Mouse (Mus musculus): ENCODE results near the gene Gm32742. TPM values are rescaled to one million over a fixed set of nuclear protein-coding genes. Genes with fewer than 3 reads are reported as not detected.

The Gm32742 gene
- total RNA-seq (2018; cell fraction: chromatin; rRNA removed), result not detected
- total RNA-seq (2018; cell fraction: cytosol; rRNA removed), result not detected
- not detected for total RNA-seq (2018; cell fraction: nucleus; rRNA removed)
- not detected in 3 replicates for polyA plus RNA-seq (2018)

GRCm38 (mm10) chr9:51165312-51166180 is at the start of gene Gm32742:
Gm32742 (minus strand) TSS chr9:51165517.
- Histone ChIP-seq H3K4me3 (ENCODE audit: inconsistent target) (no peak within 1 kb of the TSS), H3K36me3 (ENCODE audit: inconsistent target) (no peaks in the 10 kb centered on the region), H3K79me2 (ENCODE audit: inconsistent target) (no peaks in the 10 kb centered on the region), H3K27ac (no peak within 1 kb of the TSS)
- 6% methylated on average over 6 of the region's 6 CpGs for WGBS (ENCODE audit: missing documents)

GRCm38 (mm10) chr9:51213729-51214237 is 48.5 kb upstream of the Gm32742 start:
- H3K79me2 ChIP-seq (ENCODE audit: inconsistent target), result no peaks in the 10 kb centered on the region
- H3K36me3 ChIP-seq (ENCODE audit: inconsistent target), result no peaks in the 10 kb centered on the region
- H3K4me3 ChIP-seq (ENCODE audit: inconsistent target), result no peak overlapping the region
- H3K27ac ChIP-seq, result no peak overlapping the region
- WGBS (ENCODE audit: missing documents), result 85% methylated on average over 6 of the region's 6 CpGs

GRCm38 (mm10) chr9:51213023-51213728 is 47.9 kb upstream of the Gm32742 start, which contains the start of gene Pou2af1:
Pou2af1 (plus strand) TSS chr9:51213708.
- Histone ChIP-seq H3K79me2 (ENCODE audit: inconsistent target) (no peaks in the 10 kb centered on the region), H3K4me3 (ENCODE audit: inconsistent target) (no peak within 1 kb of the TSS), H3K36me3 (ENCODE audit: inconsistent target) (no peaks in the 10 kb centered on the region), H3K27ac (no peak within 1 kb of the TSS)
- WGBS (ENCODE audit: missing documents), result 95% methylated on average over 20 of the region's 20 CpGs

DNA sequence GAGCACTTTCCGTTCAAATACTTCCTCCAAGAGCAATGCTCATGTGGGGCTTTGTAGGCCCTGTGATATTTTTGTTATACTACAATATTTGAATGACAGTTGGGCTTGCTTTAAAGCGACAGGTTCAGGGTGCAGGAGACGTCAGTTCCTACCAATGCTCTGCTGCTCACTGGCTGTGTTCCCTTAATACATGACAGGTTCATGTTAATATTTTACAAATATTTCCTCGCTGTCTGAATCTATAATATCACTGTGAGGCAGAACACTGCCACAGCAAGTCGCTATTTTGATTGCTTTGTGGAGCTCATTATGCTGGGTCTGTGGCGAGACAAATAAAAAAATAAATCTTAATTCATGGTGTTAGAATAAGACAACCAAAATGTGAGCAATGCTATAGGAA is 45.9 kb upstream of the Gm32742 start:
- H3K4me3 ChIP-seq (ENCODE audit: inconsistent target), result no peak overlapping the region
- WGBS (ENCODE audit: missing documents), result 61% methylated on average over 6 of the region's 6 CpGs
- no peak overlapping the region for H3K27ac ChIP-seq
- no peaks in the 10 kb centered on the region for H3K79me2 ChIP-seq (ENCODE audit: inconsistent target)
- no peaks in the 10 kb centered on the region for H3K36me3 ChIP-seq (ENCODE audit: inconsistent target)

DNA sequence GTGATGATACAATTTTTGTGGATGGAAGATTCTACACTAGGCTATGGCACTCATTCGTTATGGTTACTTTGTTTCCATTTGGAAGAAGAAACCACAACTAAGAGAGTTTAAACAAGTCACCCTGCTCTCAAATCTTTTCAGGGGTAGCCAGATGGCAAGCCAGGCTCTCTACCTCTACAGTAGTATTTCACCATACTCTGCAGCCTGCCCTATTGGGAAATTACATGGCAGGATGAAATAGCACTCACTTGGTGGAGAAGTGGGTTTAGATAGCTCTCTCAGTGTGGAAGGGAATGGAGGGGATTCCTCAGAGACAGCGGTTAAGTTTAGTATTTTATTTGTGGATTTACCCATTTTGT is 43.6 kb upstream of the Gm32742 start:
- H3K79me2 ChIP-seq (ENCODE audit: inconsistent target), result no peaks in the 10 kb centered on the region
- WGBS (ENCODE audit: missing documents), result 96% methylated on average over 2 of the region's 2 CpGs
- no peak overlapping the region for H3K27ac ChIP-seq
- no peak overlapping the region for H3K4me3 ChIP-seq (ENCODE audit: inconsistent target)
- H3K36me3 ChIP-seq (ENCODE audit: inconsistent target), result no peaks in the 10 kb centered on the region

DNA sequence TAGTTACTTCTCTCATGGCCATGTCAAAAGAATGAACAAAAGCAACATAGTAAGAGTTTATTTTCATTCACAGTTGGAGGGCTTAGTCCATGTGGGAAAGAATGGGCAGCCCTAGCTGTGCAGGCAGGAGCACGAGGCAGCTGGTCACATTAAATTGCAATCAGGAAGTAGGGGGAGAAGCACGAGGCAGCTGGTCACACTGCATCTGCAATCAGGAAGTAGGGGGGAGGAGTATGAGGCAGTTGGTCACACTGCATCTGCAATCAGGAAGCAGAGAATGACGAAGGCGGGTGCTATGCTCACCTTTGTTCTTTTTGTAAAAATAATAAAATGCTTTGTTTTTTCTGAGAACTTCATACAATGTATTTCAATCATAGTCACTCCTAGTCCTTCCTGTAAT is 29.5 kb upstream of the Gm32742 start:
- H3K27ac ChIP-seq, result no peak overlapping the region
- H3K79me2 ChIP-seq (ENCODE audit: inconsistent target), result no peaks in the 10 kb centered on the region
- H3K4me3 ChIP-seq (ENCODE audit: inconsistent target), result no peak overlapping the region
- WGBS (ENCODE audit: missing documents), result 59% methylated on average over 4 of the region's 4 CpGs
- no peaks in the 10 kb centered on the region for H3K36me3 ChIP-seq (ENCODE audit: inconsistent target)

DNA sequence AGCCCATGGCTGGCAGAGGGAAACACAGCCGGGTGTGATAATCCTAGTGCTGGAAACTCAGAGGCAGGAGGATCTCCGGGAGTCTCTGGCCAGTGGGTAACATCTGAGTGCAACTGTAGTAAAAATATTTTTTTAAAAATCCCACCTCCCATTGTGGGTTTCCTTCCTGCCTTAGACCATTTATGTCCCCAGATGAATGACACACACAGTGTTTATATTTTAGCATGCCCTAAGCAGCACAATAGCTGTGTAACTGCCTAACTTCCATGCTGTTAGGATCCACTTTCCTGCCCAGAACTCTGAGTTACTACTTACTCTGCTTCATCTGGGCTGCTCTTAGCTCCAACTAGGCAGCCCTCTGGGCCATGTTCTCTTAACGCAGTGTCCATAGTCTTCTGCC is 25.3 kb upstream of the Gm32742 start:
- Histone ChIP-seq H3K79me2 (ENCODE audit: inconsistent target) (no peaks in the 10 kb centered on the region), H3K36me3 (ENCODE audit: inconsistent target) (no peaks in the 10 kb centered on the region), H3K27ac (no peak overlapping the region), H3K4me3 (ENCODE audit: inconsistent target) (no peak overlapping the region)
- 63% methylated on average over 3 of the region's 3 CpGs for WGBS (ENCODE audit: missing documents)

DNA sequence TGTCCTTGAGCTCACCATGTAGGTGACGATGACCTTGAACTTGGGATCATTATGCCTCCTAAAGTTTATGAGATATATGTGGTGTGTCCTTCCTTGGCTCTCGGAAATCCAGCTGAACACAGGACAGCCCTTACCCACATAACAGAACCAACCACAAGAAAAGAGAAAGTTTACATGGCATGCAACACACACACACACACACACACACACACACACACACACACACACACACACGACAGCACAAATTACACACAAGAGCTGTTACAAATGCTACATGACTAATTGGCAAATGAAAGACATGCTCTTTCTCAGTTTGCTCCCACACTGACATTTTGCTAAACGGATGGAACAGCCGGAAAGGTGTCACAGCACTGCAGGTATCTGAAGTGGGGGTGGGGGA is 20.6 kb upstream of the Gm32742 start:
- H3K27ac ChIP-seq, result no peak overlapping the region
- H3K79me2 ChIP-seq (ENCODE audit: inconsistent target), result no peaks in the 10 kb centered on the region
- 88% methylated on average over 5 of the region's 5 CpGs for WGBS (ENCODE audit: missing documents)
- H3K36me3 ChIP-seq (ENCODE audit: inconsistent target), result no peaks in the 10 kb centered on the region
- H3K4me3 ChIP-seq (ENCODE audit: inconsistent target), result no peak overlapping the region

DNA sequence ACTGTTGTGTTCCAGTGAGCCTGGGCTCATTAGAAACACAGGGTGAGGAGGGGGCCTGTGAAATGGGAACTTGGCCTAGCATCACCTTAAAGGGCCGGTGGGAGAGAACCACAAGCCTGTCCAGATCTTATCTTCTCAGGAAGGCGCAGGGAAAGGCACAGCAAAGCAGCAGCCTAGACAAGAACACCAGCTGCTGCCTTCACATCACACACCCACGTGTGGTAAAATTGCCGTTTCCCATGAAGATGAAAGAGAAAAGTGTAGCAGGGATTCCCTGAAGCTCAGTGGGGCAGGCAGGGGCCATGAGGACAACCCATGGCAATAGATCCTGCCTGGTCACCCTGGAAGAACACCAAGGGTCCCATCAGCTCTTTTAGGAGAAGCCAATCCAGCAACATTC is 20.1 kb upstream of the Gm32742 start:
- Histone ChIP-seq H3K36me3 (ENCODE audit: inconsistent target) (no peaks in the 10 kb centered on the region), H3K27ac (no peak overlapping the region), H3K4me3 (ENCODE audit: inconsistent target) (no peak overlapping the region), H3K79me2 (ENCODE audit: inconsistent target) (no peaks in the 10 kb centered on the region)
- WGBS (ENCODE audit: missing documents), result 55% methylated on average over 4 of the region's 4 CpGs

DNA sequence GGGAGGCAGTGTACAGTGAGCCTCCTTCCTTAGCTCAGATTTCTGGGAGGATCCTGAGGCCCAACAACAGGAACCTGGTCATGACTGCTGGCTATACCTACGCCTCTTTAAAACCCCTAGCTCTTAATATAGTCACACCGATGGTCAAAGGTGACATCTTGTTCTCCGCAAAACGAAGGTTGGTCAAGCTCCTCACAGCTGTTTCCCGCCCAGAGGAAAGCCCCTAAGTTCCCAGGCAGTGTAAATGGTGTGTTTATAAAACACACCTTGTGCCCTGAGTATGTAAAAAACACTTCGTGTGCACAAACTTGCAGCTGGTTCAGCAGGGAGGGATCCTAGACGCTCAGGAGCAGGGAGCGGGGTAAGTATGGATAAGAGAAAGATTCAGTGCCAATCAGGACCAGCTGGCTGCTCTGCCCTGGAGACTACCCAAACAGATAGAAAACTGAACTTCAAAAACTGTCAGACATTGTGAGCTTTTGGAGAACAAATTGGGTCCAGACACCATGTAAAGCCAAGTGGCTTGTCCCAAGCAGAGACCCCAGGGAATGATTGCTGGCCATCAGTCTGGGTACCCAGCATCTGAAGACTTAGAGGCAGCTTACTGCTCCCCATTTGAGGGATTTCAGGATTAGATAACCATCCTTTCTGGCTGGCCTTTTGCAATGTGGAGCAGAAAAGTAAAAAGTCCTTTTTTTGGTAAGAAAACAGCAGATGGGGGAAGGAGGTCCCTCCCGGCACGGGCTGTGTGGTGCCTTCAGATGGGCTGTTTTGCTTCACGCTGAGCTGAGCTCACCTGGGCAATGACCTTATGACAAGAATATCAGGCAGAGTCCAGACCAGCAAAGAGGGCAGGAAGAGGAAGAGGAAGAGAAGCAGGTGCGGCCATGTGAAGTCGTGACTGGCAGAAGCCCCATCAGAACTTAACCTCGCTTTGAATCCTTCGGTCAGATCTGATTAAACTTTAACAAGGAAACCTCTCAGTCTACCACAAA is 17.7 kb upstream of the Gm32742 start:
- H3K27ac ChIP-seq, result no peak overlapping the region
- 70% methylated on average over 15 of the region's 15 CpGs for WGBS (ENCODE audit: missing documents)
- no peaks in the 10 kb centered on the region for H3K79me2 ChIP-seq (ENCODE audit: inconsistent target)
- no peak overlapping the region for H3K4me3 ChIP-seq (ENCODE audit: inconsistent target)
- H3K36me3 ChIP-seq (ENCODE audit: inconsistent target), result no peaks in the 10 kb centered on the region

- Histone ChIP-seq H3K4me3 (ENCODE audit: inconsistent target) (no peak overlapping the region), H3K27ac (no peak overlapping the region), H3K79me2 (ENCODE audit: inconsistent target) (no peaks in the 10 kb centered on the region), H3K36me3 (ENCODE audit: inconsistent target) (no peaks in the 10 kb centered on the region)
- WGBS (ENCODE audit: missing documents), result 48% methylated on average over 5 of the region's 5 CpGs
These were observed 15.3 kb upstream of the Gm32742 start for GRCm38 (mm10) chr9:51180621-51181020.

DNA sequence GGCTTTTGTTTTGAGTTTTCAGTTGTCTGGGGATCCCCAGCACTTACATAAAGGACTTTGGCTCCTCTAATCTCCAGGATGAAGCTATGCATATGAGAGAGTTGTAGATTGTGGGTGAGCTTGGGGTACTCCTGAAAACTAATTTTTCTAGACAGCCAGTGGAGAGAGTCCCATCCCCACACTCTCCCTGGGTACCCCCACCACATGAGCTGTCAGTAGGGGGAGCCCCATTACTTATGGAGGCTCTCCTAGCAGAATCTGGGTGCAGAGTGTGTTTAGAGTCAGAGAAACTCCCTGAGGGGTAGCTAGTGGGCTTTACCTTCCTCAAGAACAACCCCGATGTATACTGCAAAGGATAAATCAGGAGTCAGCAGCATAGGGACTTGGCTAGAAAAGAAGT is 13.0 kb upstream of the Gm32742 start:
- Histone ChIP-seq H3K36me3 (ENCODE audit: inconsistent target) (no peaks in the 10 kb centered on the region), H3K4me3 (ENCODE audit: inconsistent target) (no peak overlapping the region), H3K79me2 (ENCODE audit: inconsistent target) (no peaks in the 10 kb centered on the region), H3K27ac (no peak overlapping the region)
- WGBS (ENCODE audit: missing documents), result 94% methylated on average over 1 of the region's 1 CpGs

DNA sequence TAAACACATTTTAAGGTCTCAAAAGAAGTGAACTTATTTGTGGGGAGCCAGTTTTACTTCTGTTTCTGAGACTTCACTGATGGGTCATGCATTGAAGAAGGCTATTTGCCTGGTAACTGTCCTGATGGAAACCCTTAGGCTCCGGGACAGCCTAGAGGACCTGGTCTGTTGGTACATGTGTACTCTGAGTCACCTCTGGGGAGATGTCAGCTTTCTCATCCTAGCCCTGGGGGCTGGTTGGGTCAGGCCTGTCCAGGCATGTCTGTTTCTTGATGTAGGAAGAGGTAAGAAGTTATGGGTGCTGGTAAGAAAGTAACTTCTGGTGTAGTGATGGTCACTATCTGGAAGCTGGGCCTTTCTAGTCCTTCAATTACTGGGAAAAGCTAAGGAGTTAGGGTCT is 10.4 kb upstream of the Gm32742 start:
- Histone ChIP-seq H3K27ac (no peak overlapping the region), H3K79me2 (ENCODE audit: inconsistent target) (no peaks in the 10 kb centered on the region), H3K36me3 (ENCODE audit: inconsistent target) (no peaks in the 10 kb centered on the region), H3K4me3 (ENCODE audit: inconsistent target) (no peak overlapping the region)
- 86% methylated on average over 1 of the region's 1 CpGs for WGBS (ENCODE audit: missing documents)

DNA sequence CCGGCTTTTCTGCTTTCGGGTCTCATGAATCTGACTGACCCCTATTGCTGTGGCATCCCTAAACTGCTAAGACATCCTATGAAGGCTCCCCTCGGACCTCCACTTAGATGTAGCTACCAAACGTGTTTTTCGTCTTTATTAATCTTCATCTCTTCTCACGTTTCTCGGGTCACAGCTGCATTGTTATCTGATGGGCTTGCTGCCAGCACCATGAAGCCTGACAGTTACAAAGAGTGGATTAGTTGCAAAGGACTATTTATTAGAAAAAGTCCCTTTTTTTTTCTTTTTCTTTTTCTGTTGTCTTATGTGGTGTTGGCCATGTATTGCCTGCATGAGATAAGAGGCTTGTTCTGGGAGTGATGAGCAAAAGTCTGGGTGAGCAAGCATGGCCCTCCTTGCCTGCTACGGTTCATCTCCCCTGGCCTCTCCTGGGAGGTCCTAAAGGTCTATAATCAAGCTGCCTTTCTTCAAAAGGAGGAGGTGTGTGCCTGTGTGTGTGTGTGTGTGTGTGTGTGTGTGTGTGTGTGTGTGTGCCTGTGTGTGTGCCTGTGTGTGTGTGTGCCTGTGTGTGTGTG is 9.7 kb upstream of the Gm32742 start:
- Histone ChIP-seq H3K36me3 (ENCODE audit: inconsistent target) (no peaks in the 10 kb centered on the region), H3K4me3 (ENCODE audit: inconsistent target) (no peak overlapping the region), H3K79me2 (ENCODE audit: inconsistent target) (no peaks in the 10 kb centered on the region), H3K27ac (no peak overlapping the region)
- 28% methylated on average over 8 of the region's 8 CpGs for WGBS (ENCODE audit: missing documents)
